Mouse (Mus musculus): Measurements from ENCODE around the gene Gm20403. TPM values are rescaled to one million over a fixed set of nuclear protein-coding genes. Genes with fewer than 3 reads are reported as not detected.
"Not testable (repeated sequence)": the region's sequence is repeated elsewhere in the genome, so short reads cannot be mapped to it uniquely, and the experiment has no call there.

The Gm20403 gene
- polyA plus RNA-seq, 2 experiments, result not detected

GRCm38 (mm10) chr12:55006071-55006470 is 19.7 kb upstream of the Gm20403 start:
- H3K4me1 ChIP-seq (ENCODE audit: control insufficient read depth, insufficient read depth, low read length), result no peaks in the 10 kb centered on the region
- no peaks in the 10 kb centered on the region for H3K9me3 ChIP-seq (ENCODE audit: control insufficient read depth, low read length)
- H3K27ac ChIP-seq (replicated peaks; ENCODE audit: low read depth, low read length), result no peak overlapping the region
- H3K9ac ChIP-seq (ENCODE audit: low read depth, low read length, severe bottlenecking), result no peak overlapping the region
- no peaks in the 10 kb centered on the region for H3K27me3 ChIP-seq (ENCODE audit: control insufficient read depth, insufficient read depth, low read length)
- WGBS, result 91% methylated on average over 7 of the region's 7 CpGs
- TF ChIP-seq POLR2A (IDR thresholded peaks at IDR 0.05; ENCODE audit: borderline replicate concordance, extremely low read depth, insufficient read depth, insufficient read length), result no peak
- no peak overlapping the region for H3K4me2 ChIP-seq (replicated peaks; ENCODE audit: low read depth, low read length, severe bottlenecking)
- ATAC-seq (ENCODE audit: low FRiP score, low read depth), result no peak
- no peak overlapping the region for H3K4me3 ChIP-seq (replicated peaks; ENCODE audit: low read length)
- H3K36me3 ChIP-seq (ENCODE audit: control insufficient read depth, insufficient read depth, low read length), result no peaks in the 10 kb centered on the region
- no peak for DNase-seq (ENCODE audit: low spot score)

DNA sequence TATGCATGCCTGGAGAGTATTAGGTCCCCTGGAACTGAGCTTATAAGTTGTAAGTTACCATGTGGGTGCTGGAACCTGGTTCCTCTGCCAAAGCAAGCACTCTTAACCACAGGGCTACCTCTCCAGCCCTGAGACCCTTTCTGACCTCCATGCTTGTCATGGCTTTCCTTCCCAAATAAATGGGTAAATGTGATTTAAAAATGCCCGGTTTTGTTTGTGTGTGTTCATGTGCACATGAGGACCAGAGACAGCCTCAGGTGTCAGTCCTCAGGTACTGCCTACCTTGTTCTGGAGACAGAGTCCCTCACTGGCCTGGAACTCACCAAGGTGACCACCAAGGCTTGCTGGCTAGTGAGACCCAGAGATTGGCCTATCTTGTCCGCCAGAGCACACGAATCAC is 18.1 kb upstream of the Gm20403 start:
- WGBS, result 93% methylated on average over 3 of the region's 3 CpGs
- no peak for DNase-seq (ENCODE audit: low spot score)
- no peak overlapping the region for H3K9ac ChIP-seq (ENCODE audit: low read depth, low read length, severe bottlenecking)
- H3K27me3 ChIP-seq (ENCODE audit: control insufficient read depth, insufficient read depth, low read length), result no peaks in the 10 kb centered on the region
- no peaks in the 10 kb centered on the region for H3K9me3 ChIP-seq (ENCODE audit: control insufficient read depth, low read length)
- TF ChIP-seq POLR2A (IDR thresholded peaks at IDR 0.05; ENCODE audit: borderline replicate concordance, extremely low read depth, insufficient read depth, insufficient read length), result no peak
- H3K27ac ChIP-seq (replicated peaks; ENCODE audit: low read depth, low read length), result no peak overlapping the region
- no peak overlapping the region for H3K4me3 ChIP-seq (replicated peaks; ENCODE audit: low read length)
- H3K4me1 ChIP-seq (ENCODE audit: control insufficient read depth, insufficient read depth, low read length), result no peaks in the 10 kb centered on the region
- no peak for ATAC-seq (ENCODE audit: low FRiP score, low read depth)
- H3K4me2 ChIP-seq (replicated peaks; ENCODE audit: low read depth, low read length, severe bottlenecking), result no peak overlapping the region
- H3K36me3 ChIP-seq (ENCODE audit: control insufficient read depth, insufficient read depth, low read length), result no peaks in the 10 kb centered on the region

DNA sequence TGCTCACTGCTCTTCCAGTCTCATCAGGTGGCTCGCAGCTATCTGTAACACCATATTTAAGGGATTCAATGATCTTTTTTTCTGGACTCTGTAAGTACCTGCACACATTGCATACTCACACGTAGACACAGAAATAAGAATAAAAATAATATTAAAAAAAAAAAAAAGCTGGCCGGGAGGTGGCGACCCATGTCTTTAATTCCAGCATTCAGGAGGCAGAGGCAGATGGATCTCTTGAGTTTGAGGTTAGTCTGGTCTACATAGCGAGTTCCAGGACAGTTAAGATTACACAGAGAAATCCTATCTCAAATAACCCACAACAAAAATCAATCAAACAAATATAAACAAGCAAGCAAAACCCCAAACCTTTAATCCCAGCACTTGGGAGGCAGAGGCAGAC is 17.5 kb upstream of the Gm20403 start:
- Histone ChIP-seq H3K27me3 (ENCODE audit: control insufficient read depth, insufficient read depth, low read length) (no peaks in the 10 kb centered on the region), H3K9me3 (ENCODE audit: control insufficient read depth, low read length) (no peaks in the 10 kb centered on the region), H3K9ac (ENCODE audit: low read depth, low read length, severe bottlenecking) (no peak overlapping the region), H3K27ac (replicated peaks; ENCODE audit: low read depth, low read length) (no peak overlapping the region), H3K4me1 (ENCODE audit: control insufficient read depth, insufficient read depth, low read length) (no peaks in the 10 kb centered on the region), H3K4me2 (replicated peaks; ENCODE audit: low read depth, low read length, severe bottlenecking) (no peak overlapping the region), H3K36me3 (ENCODE audit: control insufficient read depth, insufficient read depth, low read length) (no peaks in the 10 kb centered on the region), H3K4me3 (replicated peaks; ENCODE audit: low read length) (no peak overlapping the region)
- no peak for TF ChIP-seq POLR2A (IDR thresholded peaks at IDR 0.05; ENCODE audit: borderline replicate concordance, extremely low read depth, insufficient read depth, insufficient read length)
- WGBS, result 87% methylated on average over 5 of the region's 5 CpGs
- ATAC-seq (ENCODE audit: low FRiP score, low read depth), result no peak
- no peak for DNase-seq (ENCODE audit: low spot score)

GRCm38 (mm10) chr12:55002532-55002931 is 16.2 kb upstream of the Gm20403 start:
- not testable (repeated sequence) for H3K27me3 ChIP-seq (ENCODE audit: control insufficient read depth, insufficient read depth, low read length); H3K4me1 ChIP-seq (ENCODE audit: control insufficient read depth, insufficient read depth, low read length); H3K4me2 ChIP-seq (replicated peaks; ENCODE audit: low read depth, low read length, severe bottlenecking); ATAC-seq (ENCODE audit: low FRiP score, low read depth); H3K9me3 ChIP-seq (ENCODE audit: control insufficient read depth, low read length); DNase-seq (ENCODE audit: low spot score); H3K9ac ChIP-seq (ENCODE audit: low read depth, low read length, severe bottlenecking); H3K36me3 ChIP-seq (ENCODE audit: control insufficient read depth, insufficient read depth, low read length); H3K27ac ChIP-seq (replicated peaks; ENCODE audit: low read depth, low read length); H3K4me3 ChIP-seq (replicated peaks; ENCODE audit: low read length)
- WGBS, result 87% methylated on average over 7 of the region's 7 CpGs

DNA sequence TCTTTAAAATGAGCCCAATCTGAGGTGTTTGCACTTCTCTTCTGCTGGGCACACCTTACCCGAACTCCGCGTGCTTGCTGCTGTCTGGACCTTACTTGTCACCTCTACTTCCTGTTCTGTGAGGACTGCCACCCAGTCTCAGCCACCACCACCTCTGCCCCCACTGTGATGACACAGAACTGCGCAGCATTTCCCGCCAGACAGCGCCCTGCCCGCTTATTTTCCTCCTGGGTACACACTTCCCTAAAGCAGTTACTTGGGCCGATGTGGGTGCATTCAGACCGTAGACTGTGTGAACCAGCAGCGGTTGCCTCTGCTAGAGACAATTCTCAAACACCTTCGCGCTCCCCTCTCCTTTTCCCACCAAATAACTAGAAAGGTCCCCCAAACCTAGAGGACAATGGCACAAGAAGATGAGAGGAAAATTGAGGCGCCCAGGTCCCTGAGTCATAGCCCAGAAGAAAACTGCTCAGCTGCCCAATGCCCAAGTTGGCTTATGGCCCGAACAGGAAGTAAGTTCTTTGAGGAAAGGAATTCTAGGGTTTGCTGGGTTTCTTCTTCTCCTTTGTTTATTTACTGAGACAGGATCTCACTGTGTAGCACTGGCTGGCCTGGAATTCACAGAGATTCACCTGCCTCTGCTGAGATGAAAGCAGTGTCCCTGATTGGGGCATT is 12.8 kb upstream of the Gm20403 start:
- no peak for TF ChIP-seq POLR2A (IDR thresholded peaks at IDR 0.05; ENCODE audit: borderline replicate concordance, extremely low read depth, insufficient read depth, insufficient read length)
- Histone ChIP-seq H3K9ac (ENCODE audit: low read depth, low read length, severe bottlenecking) (no peak overlapping the region), H3K4me1 (ENCODE audit: control insufficient read depth, insufficient read depth, low read length) (no peaks in the 10 kb centered on the region), H3K9me3 (ENCODE audit: control insufficient read depth, low read length) (no peaks in the 10 kb centered on the region), H3K27me3 (ENCODE audit: control insufficient read depth, insufficient read depth, low read length) (no peaks in the 10 kb centered on the region), H3K36me3 (ENCODE audit: control insufficient read depth, insufficient read depth, low read length) (no peaks in the 10 kb centered on the region), H3K4me3 (replicated peaks; ENCODE audit: low read length) (no peak overlapping the region), H3K4me2 (replicated peaks; ENCODE audit: low read depth, low read length, severe bottlenecking) (no peak overlapping the region), H3K27ac (replicated peaks; ENCODE audit: low read depth, low read length) (no peak overlapping the region)
- ATAC-seq (ENCODE audit: low FRiP score, low read depth), result no peak
- WGBS, result 82% methylated on average over 14 of the region's 14 CpGs
- DNase-seq (ENCODE audit: low spot score), result no peak

DNA sequence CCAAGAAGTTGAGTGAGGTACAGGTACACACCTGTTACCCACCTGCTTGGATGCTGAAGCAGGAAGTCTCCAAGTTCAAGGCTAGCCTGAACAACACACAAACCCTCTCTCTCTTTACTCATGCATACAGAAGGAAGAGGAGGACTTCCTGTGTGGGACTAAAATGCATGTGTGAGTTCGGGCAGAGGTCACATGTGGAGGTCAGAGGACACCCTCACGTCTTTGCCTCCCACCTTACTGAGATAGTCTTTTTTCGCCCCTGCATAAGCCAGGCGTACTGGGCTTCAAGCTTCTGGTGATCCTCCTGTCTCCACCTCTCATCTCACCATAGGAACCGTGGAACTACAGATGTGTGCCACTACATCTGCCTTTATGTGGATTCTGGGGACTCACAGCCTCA is 12.1 kb upstream of the Gm20403 start:
- H3K36me3 ChIP-seq (ENCODE audit: control insufficient read depth, insufficient read depth, low read length), result no peaks in the 10 kb centered on the region
- DNase-seq (ENCODE audit: low spot score), result no peak
- H3K4me2 ChIP-seq (replicated peaks; ENCODE audit: low read depth, low read length, severe bottlenecking), result no peak overlapping the region
- ATAC-seq (ENCODE audit: low FRiP score, low read depth), result no peak
- H3K4me3 ChIP-seq (replicated peaks; ENCODE audit: low read length), result no peak overlapping the region
- no peak overlapping the region for H3K9ac ChIP-seq (ENCODE audit: low read depth, low read length, severe bottlenecking)
- no peaks in the 10 kb centered on the region for H3K4me1 ChIP-seq (ENCODE audit: control insufficient read depth, insufficient read depth, low read length)
- H3K9me3 ChIP-seq (ENCODE audit: control insufficient read depth, low read length), result no peaks in the 10 kb centered on the region
- no peak overlapping the region for H3K27ac ChIP-seq (replicated peaks; ENCODE audit: low read depth, low read length)
- 77% methylated on average over 5 of the region's 5 CpGs for WGBS
- no peak for TF ChIP-seq POLR2A (IDR thresholded peaks at IDR 0.05; ENCODE audit: borderline replicate concordance, extremely low read depth, insufficient read depth, insufficient read length)
- H3K27me3 ChIP-seq (ENCODE audit: control insufficient read depth, insufficient read depth, low read length), result no peaks in the 10 kb centered on the region
